Mouse (Mus musculus) lung, embryonic 14.5 days (tissue): Measurements from ENCODE around the gene Ring1. TPM values are rescaled to one million over a fixed set of nuclear protein-coding genes. Genes with fewer than 3 reads are reported as not detected.

ENCODE experiments used
- ATAC-seq: fragments of 200-750 bp; cut with Nextera tagmentation; 2 replicates; pipeline ENCODE4 v1.8.0; 2017; ENCODE audit warnings: mild to moderate bottlenecking, moderate TSS enrichment, moderate library complexity; ENCODE audit not compliant: insufficient read depth
- DNase-seq: peaks from one replicate; pipeline ENCODE4 v3.0.0-alpha.2; 2015
- H3K27ac ChIP-seq: fragments of 300-500 bp; sonication (generic); 2 replicates; pipeline ENCODE4 v1.5.1; 2014; ENCODE audit warnings: low read depth, mild to moderate bottlenecking, moderate library complexity
- H3K27me3 ChIP-seq: fragments of 300-500 bp; sonication (generic); 2 replicates; pipeline ENCODE4 v1.6.1; 2014; ENCODE audit warnings: low read length, control low read depth; ENCODE audit not compliant: insufficient read depth
- H3K36me3 ChIP-seq: fragments of 300-500 bp; sonication (generic); 2 replicates; pipeline ENCODE4 v1.6.1; 2014; ENCODE audit warnings: control low read depth; ENCODE audit not compliant: insufficient read depth
- H3K4me1 ChIP-seq: fragments of 300-500 bp; sonication (generic); 2 replicates; pipeline ENCODE4 v1.6.1; 2014; ENCODE audit warnings: antibody characterized with exemption, control low read depth; ENCODE audit not compliant: insufficient read depth
- H3K4me2 ChIP-seq: fragments of 300-500 bp; sonication (generic); 2 replicates; pipeline ENCODE4 v1.6.1; 2014; ENCODE audit warnings: mild to moderate bottlenecking
- H3K4me3 ChIP-seq: fragments of 300-500 bp; sonication (generic); 2 replicates; pipeline ENCODE4 v1.5.1; 2014; ENCODE audit warnings: low read depth, low read length
- H3K9ac ChIP-seq: fragments of 300-500 bp; sonication (generic); 2 replicates; pipeline ENCODE4 v1.6.1; 2014
- H3K9me3 ChIP-seq: fragments of 300-500 bp; sonication (generic); 2 replicates; pipeline ENCODE4 v1.6.1; 2016; ENCODE audit warnings: low read depth, low read length, control low read depth
- CTCF ChIP-seq: IDR thresholded peaks from 2 replicates; pipeline ENCODE4 v1.5.1; 2016; ENCODE audit warnings: antibody characterized with exemption, low read depth
- WGBS: fragments of 180-500 bp; shearing (Covaris S2); extraction: QIAGEN DNeasy Blood & Tissue Kit; methylation state at CpG from one replicate; pipeline ENCODE4 v1.1.7; 2014; 5-methylcytosine and 5-hydroxymethylcytosine counted together
- polyA plus RNA-seq: library from polyadenylated mRNA; unstranded; fragments of >200 nt; fragmentation: Nextera tagmentation; extraction: Ambion mirVana; gene quantifications from 2 replicates; pipeline ENCODE4 v1.2.1, GENCODE M21; 2014

The Ring1 gene
- polyA plus RNA-seq, 1 experiment from 2014 or later = 6.6 TPM

DNA sequence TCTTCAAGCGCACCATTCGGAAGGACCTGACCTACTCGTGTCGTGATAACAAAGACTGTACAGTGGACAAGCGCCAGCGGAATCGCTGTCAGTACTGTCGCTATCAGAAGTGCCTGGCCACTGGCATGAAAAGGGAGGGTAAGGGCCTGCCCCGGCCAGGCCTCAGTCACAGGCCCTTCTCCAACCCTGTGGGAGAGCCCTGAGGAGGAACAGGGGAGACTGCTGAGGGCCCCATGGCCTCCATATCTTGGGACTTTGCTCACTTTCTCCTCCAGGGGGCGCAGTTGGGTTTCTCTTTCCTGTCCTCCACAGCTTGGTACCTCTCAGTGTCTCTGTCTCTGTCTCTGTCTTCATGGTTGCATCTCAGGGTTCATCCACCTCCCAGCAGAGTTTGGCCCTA, 9.6 kb upstream of the Ring1 start:
- TF ChIP-seq CTCF = peak; percentile 71
- peak; percentile 73 for DNase-seq
- Histone ChIP-seq H3K4me1 (peaks cover 21% of the 10 kb centered on the region; the same call in 1 of the 2 replicates), H3K9ac (no peak overlapping the region), H3K36me3 (peaks cover 57% of the 10 kb centered on the region), H3K4me2 (no peak overlapping the region), H3K9me3 (no peaks in the 10 kb centered on the region), H3K27ac (no peak overlapping the region), H3K27me3 (0 out of 2 replicates have a peak, but pooled peaks cover 3% of the 10 kb centered on the region), H3K4me3 (no peak overlapping the region)
- no peak for ATAC-seq
- 70% methylated on average over 10 of the region's 10 CpGs for WGBS

DNA sequence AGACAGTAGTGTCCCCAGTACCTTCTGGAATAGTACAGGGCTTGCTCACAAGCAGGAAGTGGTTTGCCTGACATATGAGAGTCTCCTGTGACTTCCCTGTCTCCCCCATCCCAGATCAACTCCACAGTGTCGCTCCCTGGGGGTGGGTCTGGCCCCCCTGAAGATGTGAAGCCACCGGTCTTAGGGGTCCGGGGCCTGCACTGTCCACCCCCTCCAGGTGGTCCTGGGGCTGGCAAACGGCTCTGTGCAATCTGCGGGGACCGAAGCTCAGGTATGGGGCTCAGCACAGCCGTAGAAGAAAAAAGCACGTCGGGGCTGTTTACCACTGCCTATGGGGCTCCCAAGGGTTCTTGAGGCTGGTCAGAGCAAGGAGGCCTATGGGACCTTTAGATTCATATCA, 9.0 kb upstream of the Ring1 start:
- peaks cover 15% of the 10 kb centered on the region; the same call in 1 of the 2 replicates for H3K4me1 ChIP-seq
- H3K27ac ChIP-seq = no peak overlapping the region
- no peaks in the 10 kb centered on the region for H3K9me3 ChIP-seq
- H3K36me3 ChIP-seq = peaks cover 63% of the 10 kb centered on the region
- H3K4me3 ChIP-seq = peak overlapping the region; percentile 79; the same call in 1 of the 2 replicates
- no peaks in the 10 kb centered on the region for H3K27me3 ChIP-seq
- WGBS = 89% methylated on average over 9 of the region's 9 CpGs
- DNase-seq (no peak), ATAC-seq (no peak)
- H3K4me2 ChIP-seq = peak overlapping the region; percentile 98
- H3K9ac ChIP-seq = no peak overlapping the region; the same call in 1 of the 2 replicates
- TF ChIP-seq CTCF = no peak

DNA sequence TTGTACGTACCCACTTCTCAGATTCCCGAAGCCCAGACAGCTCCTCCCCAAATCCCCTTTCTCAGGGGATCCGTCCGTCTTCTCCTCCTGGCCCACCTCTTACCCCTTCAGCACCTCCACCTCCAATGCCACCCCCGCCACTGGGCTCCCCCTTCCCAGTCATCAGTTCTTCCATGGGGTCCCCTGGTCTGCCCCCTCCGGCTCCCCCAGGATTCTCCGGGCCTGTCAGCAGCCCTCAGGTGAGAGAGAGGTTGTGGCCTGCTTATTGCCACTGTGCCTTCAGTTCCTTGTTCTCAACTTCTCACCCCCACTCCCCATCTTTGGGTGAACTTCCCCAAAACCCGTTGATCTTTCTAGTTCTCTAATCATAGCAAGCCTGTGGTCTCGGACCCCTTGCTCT, 8.3 kb upstream of the Ring1 start:
- Histone ChIP-seq H3K4me1 (peaks cover 20% of the 10 kb centered on the region; the same call in 1 of the 2 replicates), H3K27ac (no peak overlapping the region), H3K36me3 (peaks cover 63% of the 10 kb centered on the region), H3K4me3 (peak overlapping the region; percentile 79), H3K9me3 (no peaks in the 10 kb centered on the region), H3K9ac (peak overlapping the region; percentile 92), H3K27me3 (no peaks in the 10 kb centered on the region), H3K4me2 (peak overlapping the region; percentile 98)
- ATAC-seq (no peak), DNase-seq (no peak)
- WGBS = 49% methylated on average over 9 of the region's 9 CpGs
- TF ChIP-seq CTCF = no peak

DNA sequence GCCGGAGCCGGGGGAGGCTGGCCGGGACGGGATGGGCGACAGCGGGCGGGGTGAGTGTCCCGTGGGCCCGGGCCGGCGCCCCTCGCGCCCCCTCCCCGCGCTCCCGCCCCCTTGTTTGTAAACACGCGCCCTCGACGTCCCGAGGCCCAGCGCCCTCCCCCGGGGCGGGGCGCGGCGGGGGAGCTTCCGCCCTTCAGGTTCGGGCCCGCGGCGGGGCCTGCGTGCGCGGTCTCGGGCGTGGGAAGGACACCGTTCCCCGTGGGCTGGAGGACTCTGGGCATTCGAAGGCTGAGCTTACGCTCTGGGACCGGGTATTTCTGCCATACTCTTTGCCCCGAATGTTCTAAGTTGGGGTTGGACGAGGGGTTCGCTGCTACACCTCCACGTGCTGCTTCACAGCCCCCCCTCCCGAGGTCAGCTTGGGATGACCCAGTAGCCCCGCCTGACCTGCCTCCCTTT, 7.7 kb upstream of the Ring1 start:
- Histone ChIP-seq H3K27me3 (no peaks in the 10 kb centered on the region), H3K9me3 (no peaks in the 10 kb centered on the region), H3K4me1 (peaks cover 26% of the 10 kb centered on the region; the same call in 1 of the 2 replicates), H3K9ac (peak overlapping the region; percentile 92), H3K4me2 (peak overlapping the region; percentile 98), H3K36me3 (peaks cover 57% of the 10 kb centered on the region), H3K27ac (peak overlapping the region; percentile 96), H3K4me3 (peak overlapping the region; percentile 79)
- WGBS = under 1% methylated on average over 47 of the region's 48 CpGs
- DNase-seq = peak; percentile 79
- ATAC-seq = peak; percentile 12
- no peak for TF ChIP-seq CTCF

DNA sequence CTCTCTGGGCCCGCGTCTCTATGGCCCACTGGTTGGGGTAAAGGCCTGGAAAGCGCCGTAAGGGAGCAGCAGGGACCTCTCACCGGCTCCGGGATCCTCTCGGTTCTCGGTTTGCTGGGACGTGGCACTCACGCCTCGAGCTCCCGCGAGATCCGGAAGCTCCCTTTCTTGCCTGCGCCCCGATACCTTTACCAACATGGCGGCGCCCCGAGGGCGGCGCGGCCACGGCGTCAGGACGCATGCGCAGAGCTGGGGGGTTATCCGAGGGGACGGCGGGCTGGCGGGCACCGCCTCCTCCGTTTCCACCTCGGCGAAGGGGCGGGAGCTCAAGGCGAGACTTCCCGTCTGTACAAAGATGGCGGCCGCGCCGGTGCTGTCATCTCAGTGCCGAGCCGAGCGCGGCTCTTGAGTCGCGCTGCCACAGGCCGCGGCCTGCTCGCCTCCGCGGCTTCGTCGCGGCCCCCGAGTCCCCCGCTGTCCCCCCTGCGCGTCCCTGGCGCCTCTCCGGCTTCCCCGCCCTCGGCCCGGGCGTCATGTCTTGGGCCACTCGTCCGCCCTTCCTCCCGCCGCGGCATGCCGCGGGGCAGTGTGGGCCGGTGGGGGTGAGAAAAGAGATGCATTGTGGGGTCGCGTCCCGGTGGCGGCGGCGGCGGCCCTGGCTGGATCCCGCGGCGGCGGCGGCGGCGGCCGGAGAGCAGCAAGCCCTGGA, 7.1 kb upstream of the Ring1 start, which contains the start of the genes Slc39a7 and Rxrb:
Slc39a7 (minus strand) TSS at position 218 of the 709 bp plus-strand sequence.
Rxrb (plus strand) TSS at position 348 of the 709 bp plus-strand sequence.
- peak within 1 kb of the TSS; percentile 96 for H3K27ac ChIP-seq
- WGBS = under 1% methylated on average over 79 of the region's 88 CpGs
- peak within 1 kb of the TSS; percentile 92 for H3K9ac ChIP-seq
- TF ChIP-seq CTCF = no peak
- no peaks in the 10 kb centered on the region for H3K27me3 ChIP-seq
- ATAC-seq (peak; percentile 72), DNase-seq (peak; percentile 99)
- H3K4me3 ChIP-seq = peak within 1 kb of the TSS; percentile 79
- peaks cover 51% of the 10 kb centered on the region for H3K36me3 ChIP-seq
- peak within 1 kb of the TSS; percentile 98 for H3K4me2 ChIP-seq
- H3K9me3 ChIP-seq = no peaks in the 10 kb centered on the region
- H3K4me1 ChIP-seq = peaks cover 29% of the 10 kb centered on the region; the same call in 1 of the 2 replicates

DNA sequence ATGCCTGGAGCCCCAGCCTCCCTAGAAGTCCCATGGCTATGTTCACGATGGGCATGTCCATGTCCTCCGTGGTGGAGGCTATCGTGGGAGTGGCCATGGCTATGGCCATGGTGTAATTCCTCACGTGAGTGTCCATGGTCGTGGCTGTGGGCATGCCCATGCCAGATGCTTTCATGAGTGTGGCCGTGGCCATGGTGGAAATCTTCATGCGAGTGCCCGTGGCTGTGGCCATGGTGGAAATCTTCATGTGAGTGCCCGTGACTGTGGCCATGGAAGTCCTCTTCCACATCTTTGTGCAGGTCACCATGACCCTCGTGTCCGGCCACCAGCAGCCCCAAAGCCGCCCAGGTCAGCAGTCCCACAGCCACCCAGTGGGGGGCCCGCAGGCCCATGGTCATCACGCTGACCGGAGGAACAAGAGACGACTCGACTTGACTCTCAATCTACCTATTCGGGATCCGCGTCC, 6.4 kb upstream of the Ring1 start:
- Histone ChIP-seq H3K27ac (peak overlapping the region; percentile 96), H3K36me3 (peaks cover 44% of the 10 kb centered on the region), H3K9ac (peak overlapping the region; percentile 92), H3K27me3 (no peaks in the 10 kb centered on the region), H3K4me3 (peak overlapping the region; percentile 79), H3K4me2 (peak overlapping the region; percentile 98), H3K4me1 (peaks cover 31% of the 10 kb centered on the region; the same call in 1 of the 2 replicates), H3K9me3 (no peaks in the 10 kb centered on the region)
- no peak for ATAC-seq
- no peak for DNase-seq
- TF ChIP-seq CTCF = peak; percentile 22; the same call in 1 of the 2 replicates
- 3% methylated on average over 20 of the region's 20 CpGs for WGBS
